Mouse (Mus musculus): ENCODE results near the gene Gbe1.

The Gbe1 gene

DNA sequence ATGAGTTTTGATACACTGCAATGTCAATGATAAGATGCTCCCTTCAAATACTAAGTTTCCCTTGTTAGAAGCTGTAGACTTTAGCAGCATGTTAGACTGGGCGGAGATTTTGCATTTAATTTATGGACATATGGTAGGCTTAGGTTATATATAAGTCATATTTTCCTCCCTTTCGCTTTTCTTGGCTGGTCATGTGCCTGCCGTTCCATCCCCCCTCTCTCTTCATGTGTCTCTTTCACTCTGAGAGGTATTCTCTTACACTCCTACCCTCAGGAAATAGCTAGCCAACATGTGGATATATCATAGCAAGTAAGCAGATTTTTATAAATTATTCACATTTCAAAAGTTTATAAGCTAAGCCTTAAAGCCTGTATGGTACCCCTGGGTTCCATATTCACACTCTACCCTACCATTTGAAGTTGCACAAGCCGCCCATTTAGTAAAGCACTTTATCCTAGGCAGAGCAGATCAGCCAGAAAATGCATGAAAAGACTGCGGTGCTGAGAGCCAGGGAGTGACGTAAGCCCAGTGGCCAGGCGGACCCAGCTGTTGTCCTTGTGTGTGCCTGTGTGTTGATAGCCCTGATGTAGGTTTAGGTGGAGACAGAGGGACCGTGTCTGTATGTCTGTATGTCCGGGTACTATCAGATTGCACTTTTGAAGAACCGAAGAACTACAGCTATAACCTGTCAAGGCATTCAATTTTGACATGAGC is 248.0 kb downstream of the Gbe1 start:
- intact Hi-C loops (cut with DNase I): no loop called here

DNA sequence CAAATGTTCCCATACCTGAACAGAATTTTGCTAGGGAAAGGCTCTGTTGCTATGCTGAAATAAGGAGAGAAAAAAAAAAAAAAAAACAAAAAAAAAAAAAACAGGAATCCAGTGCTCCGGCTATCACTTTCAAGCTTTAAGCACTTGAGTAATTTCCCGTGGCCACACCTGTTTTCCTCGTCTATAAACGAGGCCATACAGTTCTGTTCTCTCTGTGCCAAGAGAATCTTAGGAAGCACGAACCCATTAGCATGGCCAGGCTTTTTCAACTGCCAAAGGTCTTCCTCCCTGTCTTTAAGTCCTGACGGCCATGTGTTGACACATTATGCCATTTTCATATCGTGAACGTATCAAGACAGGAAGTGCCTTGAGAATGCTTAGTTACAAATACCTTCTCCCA is 248.8 kb downstream of the Gbe1 start:
- intact Hi-C loops (cut with DNase I): no loop called here

DNA sequence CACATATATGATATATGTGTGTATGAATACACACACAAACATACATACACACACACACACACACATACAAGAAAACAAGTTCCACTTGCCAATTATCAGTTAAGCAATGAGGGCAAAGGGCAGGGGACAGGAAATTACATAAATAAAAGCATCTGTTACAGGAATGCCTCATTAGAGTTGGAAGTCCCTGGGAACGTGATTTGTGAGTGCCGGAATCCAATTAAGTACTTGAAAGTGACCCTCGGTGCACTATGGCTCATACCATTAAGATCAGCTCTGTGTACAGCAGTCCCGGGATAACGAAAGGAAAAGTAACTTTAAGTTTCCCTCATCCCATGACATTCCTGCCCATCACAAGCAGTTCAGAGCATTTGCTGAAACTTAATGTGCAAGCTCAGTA is 249.7 kb downstream of the Gbe1 start:
- intact Hi-C loops (cut with DNase I): no loop called here

DNA sequence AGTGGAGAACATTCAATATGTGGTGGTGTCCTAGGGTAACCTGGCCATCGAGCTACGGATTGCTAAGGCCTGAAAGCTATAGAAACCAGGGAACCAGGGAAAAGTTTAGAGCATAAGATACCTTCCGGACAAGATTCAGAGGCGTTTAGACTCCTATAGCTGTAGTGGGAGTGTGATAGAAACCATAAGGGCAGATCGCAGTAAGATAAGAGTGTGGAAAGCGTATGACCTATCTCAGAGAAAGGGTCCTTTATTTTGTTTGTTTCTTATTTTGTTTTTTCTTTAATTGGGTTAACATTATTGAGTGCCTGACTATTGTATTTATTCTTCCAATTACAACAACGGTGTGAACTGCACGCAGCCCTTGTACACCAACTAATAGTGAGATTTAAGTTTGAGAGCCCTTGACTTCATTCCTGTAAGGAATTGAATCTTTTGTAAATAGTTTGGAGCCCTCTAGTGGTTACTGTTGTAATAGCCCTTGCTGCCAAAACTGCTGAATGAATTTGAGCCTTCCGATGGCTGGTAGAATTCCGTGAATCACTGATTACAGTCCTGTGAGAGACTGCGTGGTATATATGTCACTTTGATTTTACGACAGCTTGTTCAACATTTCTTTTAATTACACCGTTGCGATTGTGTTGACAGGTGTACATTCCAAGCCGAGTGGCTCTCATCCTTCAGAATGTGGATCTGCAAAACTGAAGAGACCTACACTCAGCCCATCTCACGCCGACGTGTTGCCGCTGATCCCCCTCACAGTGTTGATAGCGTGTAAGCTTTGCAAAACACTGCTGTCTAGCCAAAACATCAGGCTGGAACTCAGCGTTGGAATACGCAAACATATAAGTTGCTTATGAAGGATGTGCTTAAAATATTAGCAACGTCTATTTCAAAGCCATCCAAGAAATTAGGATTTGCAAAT is 254.9 kb downstream of the Gbe1 start:
- intact Hi-C loops (cut with DNase I): no loop called here

DNA sequence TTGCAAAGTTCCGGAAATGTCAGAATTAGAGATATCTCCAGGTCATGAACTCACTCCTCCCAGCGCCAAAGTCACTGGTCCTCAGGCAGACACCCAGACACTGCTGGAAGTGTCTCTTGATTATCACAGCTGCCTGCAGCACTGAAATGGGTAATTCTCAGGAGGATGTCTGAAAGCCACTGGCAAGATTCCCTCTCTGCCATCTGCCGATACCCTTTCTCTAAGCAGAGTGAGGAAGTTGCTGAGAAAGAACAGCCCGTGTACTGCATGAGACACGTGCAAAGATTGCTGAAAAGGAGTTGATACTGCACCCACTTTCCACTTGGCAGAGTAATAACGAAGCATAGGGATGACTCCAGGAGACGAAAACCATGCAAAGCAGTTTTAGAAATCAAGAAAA is 272.2 kb downstream of the Gbe1 start:
- intact Hi-C loops (cut with DNase I): no loop called here

DNA sequence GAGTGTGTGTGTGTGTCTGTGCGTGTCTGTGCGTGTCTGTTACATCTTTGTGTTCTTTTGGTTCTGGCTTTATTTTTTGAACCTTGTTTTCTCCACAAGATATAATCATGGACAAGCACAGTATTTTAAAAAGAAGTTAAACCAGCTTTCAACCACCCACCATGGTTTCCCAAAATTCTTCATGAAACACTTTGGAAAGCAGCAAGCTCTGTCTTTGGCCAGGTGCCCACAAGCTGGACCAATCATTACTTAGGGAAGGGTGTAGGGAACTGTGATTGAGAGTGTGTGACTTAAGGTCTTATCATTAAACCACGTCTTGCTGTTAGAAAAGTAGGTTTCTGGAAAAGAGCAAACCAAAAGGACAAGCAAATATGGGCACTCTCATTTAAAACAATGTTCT is 288.6 kb downstream of the Gbe1 start:
- intact Hi-C loops (cut with DNase I): no loop called here

DNA sequence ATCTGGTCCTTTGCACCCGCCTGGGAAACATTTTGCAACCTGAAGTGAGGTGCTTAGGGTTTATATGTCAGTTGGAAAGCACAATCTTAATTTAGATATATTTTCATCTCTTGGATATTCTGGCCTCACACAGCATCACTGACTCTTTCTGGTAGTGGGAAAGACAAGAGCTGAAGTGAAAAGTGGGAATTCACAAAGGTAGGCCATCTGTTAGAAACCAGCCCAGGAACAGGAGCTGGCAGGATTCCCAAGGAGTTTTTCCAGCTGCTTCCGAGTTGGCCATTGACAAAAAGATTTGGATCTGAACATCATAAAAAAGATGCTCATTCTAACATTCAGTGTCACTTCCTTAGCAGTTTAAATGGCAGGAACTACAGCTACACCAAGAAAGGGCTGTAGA is 294.6 kb downstream of the Gbe1 start:
- intact Hi-C loops (cut with DNase I): no loop called here

DNA sequence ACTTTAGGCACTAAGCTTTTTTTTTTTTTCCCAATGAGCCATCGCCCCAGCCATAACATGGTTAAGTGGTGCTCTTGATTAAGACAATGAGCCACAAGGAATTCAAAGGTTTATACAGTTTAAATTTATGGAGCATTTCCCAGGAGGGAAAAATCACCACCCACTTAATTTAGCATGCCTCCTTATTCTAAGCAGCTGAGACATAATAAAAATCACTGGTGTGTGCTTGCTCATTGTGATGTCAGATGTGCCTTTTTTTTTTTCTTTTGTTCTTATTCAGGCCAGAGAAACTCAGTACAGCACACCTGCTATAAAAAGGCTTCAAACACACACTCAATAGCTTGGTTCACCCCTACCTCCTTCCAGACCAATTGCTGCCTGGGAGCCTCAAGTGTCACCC is 303.9 kb downstream of the Gbe1 start:
- intact Hi-C loops (cut with DNase I): no loop called here

DNA sequence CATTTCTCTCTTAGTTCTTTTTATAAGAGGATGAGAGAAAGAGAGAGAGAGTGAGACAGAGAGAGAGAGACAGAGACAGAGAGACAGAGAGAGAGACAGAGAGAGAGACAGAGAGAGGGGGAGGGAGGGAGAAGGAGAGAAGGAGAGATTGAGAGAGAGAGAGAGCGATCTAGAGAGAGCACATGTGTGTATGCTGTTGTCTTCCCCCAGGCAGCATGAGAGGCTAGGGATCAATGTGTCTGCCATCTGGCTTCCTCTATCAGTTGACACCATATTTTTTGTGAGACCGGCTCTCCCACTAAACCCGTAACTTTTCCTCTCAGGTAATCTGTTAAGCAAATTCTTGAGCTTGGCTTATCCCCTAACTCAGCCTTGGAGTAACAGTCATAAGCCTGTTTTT is 304.4 kb downstream of the Gbe1 start:
- intact Hi-C loops (cut with DNase I): no loop called here
